Mouse (Mus musculus) cerebellum, adult 9-11 months (tissue): ENCODE results near the gene Rbms3.

Experiments
- DNase-seq: peaks from one replicate; pipeline ENCODE4 v3.0.0; 2022

Rbms3 gene

GRCm38 (mm10) chr9:117629771-117630170 is at the start of gene Rbms3:
Rbms3 (minus strand) TSS chr9:117629913.
- DNase-seq, result no peak

DNA sequence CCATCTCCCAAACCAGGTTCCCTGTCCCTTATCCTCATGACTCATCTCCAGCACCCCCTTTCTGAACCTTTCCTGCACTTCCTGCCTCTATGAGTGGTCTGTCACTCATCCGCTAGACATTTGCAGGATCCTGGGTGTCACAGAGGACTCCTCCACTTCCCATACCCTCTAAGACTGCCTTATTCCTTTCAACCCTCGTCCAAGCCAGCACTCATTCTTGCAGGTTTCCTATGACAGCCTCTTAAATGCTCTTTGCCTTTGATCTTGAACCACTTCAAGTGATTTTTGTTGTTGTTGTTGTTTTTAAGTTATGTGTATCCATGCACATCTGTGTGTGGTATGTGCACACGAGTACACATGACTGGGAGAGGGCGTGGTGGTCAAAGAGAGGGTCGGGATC is 43.6 kb upstream of the Rbms3 start:
- no peak for DNase-seq

DNA sequence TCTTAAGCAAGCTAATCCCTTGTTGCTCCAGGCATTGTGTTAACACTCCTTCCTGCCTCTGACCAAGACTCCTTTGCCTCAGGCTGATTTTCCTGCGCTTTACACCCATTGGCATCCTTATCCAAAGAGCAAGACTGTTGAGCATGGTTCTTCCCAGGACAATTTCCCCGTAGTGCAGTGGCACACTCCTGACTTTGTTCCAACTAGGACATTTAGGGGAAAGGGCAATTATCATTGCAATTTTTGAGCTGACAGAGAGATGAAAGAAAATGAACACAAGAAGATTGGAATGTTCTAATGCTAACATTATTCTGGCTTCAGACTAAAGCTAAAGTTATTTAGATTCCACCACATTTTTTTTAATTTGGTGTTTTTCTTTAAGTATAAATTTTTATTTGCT is 24.9 kb upstream of the Rbms3 start:
- no peak for DNase-seq

DNA sequence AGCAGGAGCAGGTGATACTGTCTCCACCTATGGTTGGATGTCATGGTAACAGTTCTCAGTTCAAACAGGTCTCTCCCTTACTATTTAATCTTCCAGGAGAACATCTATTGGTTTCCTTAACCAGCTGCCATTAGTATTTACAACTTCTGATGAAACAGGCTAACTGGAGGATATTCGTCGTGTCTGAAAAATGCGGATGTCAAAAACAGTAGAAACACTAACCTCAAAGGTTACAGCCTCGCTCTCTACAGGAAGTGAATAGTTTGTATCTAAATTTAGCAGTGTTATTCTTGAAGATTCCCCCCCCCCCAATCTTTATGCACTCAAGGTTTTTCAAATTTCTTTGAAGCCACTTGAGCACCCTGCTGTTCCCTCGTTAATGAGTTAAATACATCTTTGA is 23.9 kb upstream of the Rbms3 start:
- DNase-seq, result no peak

DNA sequence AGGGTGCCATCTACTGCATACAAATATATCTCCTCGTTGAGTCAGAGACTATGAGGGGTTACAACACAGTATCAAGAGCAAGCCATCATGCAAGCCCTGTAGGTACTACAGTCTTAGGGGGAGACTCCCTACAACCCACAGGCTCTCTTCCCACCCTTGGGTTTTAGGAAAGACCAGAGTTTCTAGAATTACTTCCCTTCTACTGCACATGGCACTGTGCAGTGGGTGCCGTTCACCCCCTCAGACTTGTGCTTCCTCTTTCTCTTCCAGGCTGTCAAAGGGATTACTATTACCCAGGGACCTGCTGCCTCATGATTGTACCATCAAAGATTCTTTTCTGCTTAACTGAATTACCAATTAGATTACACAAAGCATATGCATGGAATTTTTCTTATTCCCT is 16.4 kb upstream of the Rbms3 start:
- no peak for DNase-seq

DNA sequence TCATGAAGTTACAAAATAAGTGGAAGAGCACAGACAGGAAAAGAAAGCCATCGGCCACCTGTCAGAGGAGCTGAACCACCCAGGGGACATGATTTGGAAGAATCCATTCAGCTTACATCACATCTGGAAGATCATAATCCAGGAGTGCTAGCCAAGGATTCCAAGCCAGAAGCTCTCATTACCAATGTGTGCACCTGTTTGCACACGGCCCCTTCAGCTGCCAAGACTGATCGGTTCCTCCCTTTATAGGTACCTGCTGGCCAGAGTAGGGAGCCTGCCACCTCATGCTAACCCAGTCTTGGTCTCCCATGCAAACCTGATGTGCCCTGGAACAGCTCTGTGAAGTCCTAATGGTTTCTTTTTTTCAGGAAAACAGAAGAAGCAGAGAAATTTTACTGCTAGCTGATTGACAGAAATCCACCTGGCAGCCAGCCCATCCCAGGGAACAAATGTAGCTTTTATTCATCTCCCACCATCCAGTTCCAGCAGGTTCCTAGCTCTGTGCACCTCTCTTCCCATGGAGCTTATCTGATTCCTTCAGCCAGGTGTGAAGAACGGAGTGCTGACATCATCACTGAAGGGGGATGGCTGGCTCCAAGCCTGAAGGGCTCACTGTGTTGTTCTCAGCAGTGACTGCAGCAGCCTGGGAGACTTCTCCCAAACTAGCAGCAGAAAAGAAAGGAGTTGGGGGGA is 11.5 kb upstream of the Rbms3 start:
- DNase-seq, result no peak

- no peak for DNase-seq
Measured at GRCm38 (mm10) chr9:117638623-117639185, 9.0 kb upstream of the Rbms3 start.

- DNase-seq, result no peak
Measured at GRCm38 (mm10) chr9:117636492-117636891, 6.8 kb upstream of the Rbms3 start.

GRCm38 (mm10) chr9:117627173-117627572 is 2.5 kb downstream of the Rbms3 start:
- no peak for DNase-seq

GRCm38 (mm10) chr9:117600781-117601180 is 28.9 kb downstream of the Rbms3 start:
- DNase-seq, result peak; percentile 39

DNA sequence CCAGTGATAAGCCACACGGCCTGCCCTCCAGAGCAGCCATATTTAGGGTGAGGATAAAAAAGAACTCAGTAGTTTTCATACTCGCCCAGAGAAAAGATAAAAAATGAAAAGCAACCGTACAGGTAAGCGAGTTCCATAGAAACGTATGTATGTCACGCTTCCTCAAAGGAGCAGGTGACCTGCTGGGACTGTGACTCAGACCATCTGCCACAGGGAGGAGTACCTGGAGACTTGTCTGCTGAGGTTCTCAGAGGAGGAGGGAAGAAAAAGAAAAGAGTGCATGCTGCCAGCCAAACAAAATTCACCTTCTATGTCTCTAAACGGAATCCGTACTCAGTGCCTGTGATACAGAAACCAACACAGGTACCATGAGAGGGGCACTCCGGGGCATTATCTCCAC is 30.4 kb downstream of the Rbms3 start:
- DNase-seq, result peak; percentile 47

- DNase-seq, result no peak
Measured at GRCm38 (mm10) chr9:117596162-117596561, 33.6 kb downstream of the Rbms3 start.

GRCm38 (mm10) chr9:117585345-117585744 is 44.4 kb downstream of the Rbms3 start:
- no peak for DNase-seq

- no peak for DNase-seq
Measured at GRCm38 (mm10) chr9:117583638-117584037, 46.1 kb downstream of the Rbms3 start.

DNA sequence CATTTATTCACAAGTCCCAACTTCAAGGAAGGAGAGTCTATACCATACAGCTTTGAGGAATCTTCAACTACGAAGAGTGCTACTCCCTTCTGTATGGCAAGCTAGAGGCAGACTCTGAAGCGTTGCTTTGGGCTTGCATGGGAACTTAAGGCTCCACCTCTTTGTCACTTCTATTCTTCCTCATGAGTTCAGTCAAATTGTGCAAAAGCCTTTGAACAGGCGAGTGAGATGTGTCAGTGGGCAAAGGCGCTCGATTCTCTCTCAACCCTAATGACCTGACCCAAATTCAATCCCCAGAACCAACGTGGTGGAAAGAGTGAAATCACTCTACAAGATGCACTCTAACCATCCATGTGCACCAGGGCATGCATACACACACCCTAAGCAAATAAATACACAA is 47.1 kb downstream of the Rbms3 start:
- no peak for DNase-seq

DNA sequence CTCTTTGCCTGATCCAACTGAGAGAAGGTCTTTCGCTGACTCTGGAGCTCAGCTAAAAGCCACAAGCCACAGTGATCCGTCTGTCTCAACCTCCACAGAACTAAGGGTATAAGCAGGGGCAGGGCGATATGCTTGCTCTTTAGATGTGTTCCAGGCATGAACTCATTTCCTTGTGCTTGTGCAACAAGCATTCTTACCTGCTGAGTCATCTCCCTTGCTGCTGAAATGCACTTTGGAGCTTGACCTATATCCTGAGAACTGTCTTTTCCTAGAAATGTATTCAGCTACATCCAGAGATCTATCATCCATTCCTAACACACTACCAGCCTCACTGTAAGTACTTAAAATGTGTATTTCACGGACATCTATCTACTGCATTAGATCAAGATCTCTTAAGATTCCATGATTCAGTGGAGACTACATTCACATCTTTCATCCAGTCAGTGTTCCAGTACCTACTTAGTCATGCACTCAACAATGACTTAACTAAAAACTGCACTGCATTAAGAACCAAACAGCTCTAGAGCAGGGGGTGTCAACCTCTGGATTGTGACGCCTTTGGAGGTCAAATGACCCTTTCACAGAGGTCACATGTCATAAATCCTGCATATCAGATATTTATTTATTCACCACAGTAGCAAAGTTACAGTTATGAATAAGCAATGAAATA is 58.4 kb downstream of the Rbms3 start:
- DNase-seq, result no peak

DNA sequence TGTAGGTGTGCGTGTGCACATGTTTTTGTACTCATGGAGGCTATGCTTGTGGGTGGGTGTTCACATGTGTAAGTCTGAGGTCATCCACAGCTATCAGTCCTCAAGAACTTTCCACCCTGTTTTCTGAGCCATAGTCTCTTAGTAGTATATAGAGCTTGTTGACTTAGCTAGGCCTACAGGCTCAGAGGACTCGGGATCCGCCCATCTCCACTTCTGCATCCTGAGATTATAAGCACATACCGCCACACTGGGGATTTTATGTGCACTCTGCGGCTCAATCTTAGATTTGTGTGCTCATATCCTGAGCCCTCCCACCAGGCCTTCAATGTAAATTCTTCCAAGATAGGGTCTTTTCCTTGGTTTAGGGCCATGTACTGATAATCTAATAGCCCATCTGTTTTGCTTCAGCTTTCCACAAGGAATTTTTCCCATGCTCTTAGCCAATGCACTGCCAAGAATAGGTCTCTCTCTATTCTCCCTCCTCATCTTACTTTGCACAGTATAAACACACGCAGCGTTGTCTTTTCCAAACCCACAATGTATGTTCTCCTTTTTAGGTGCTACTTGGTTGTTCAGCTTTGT is 59.4 kb downstream of the Rbms3 start:
- no peak for DNase-seq

DNA sequence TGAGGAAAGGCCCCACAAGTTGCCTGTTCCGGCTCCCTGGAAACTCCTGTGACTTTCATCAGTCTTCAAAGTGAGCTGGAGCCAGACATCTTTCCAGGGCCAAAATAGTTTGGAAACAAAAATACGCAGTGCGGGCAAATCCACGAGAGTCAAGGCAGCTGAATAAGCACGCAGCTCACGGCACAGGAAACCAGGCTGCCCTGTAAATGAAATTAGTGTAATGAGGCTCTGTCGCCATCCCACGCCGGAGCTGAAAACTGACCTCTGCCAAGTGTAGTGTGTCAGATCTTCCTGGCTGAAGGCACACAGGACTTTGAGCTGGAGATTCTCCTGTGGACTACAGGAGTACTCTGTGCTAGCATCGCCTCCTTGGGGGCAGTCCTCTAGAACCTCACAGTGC is 63.4 kb downstream of the Rbms3 start:
- no peak for DNase-seq

- DNase-seq, result no peak
Measured at GRCm38 (mm10) chr9:117558562-117558961, 71.2 kb downstream of the Rbms3 start.

DNA sequence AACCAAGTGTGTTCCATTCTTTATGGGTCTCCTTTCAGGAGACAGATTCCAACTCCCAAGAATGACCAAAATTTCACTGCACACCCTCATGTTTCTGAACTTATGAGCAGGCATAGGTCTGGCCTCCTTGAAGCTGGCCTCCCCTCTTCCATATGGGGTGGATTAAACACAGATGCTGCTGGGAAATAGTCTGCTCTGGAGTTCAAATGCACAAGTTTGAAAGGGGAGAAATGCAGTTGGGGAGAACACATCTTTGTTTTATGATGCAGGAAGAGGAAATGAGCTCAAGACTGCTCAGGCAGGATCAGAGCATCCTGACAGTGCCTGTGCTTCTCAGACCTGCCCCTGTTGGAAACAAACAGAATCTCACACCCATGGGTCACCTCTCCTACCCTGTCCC is 75.4 kb downstream of the Rbms3 start:
- no peak for DNase-seq

GRCm38 (mm10) chr9:117529281-117529680 is 100.4 kb downstream of the Rbms3 start:
- DNase-seq, result no peak

GRCm38 (mm10) chr9:117508941-117509340 is 120.8 kb downstream of the Rbms3 start:
- DNase-seq, result no peak

GRCm38 (mm10) chr9:117491866-117492265 is 137.8 kb downstream of the Rbms3 start:
- DNase-seq, result no peak

DNA sequence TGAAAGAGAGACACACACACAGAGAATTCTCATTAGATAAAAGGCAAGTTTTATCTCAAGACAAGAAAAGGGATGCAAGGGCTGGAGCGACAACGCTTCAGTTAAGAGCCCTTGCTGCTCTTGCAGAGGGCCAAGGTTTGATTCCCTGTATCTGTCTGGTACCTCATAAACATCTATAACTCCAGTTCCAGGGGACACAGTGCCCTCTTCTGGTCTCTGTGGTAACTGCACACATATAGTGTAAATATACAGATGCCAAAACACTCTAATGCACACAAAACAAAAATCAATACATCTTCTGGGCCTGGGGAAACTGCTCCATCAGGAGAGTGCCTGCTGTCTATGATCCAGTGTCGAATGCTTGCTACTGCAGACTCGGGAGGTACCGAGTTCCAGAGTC is 145.3 kb downstream of the Rbms3 start:
- no peak for DNase-seq
